Mouse (Mus musculus): ENCODE measurements around the gene Olfr1420. TPM values are rescaled to one million over a fixed set of nuclear protein-coding genes. Genes with fewer than 3 reads are reported as not detected.

Gene Olfr1420
- not detected in 2 replicates for polyA plus RNA-seq (2014; fragmentation: Nextera tagmentation; extraction: Ambion mirVana)

DNA sequence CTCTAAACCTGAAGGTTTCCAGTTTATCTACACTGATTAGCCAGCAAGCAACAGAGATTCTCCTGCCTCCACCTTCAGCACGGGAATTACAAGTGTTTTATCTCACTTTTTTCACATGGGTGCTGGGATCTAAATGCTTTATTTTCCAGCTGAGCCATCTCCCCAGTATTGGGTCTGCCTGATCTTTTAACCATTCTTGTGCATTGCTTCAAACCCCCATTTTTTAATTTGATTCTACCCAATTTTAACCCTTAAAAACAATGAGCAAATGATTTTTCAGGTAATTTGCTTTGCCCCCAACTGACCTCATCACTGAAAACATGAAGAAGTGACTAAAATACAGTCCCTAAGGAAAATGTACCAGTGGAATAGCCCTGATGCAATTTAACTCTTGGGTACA lies at the start of gene Olfr1420:
Gene Olfr1420 (plus strand): TSS at position 301 of the 400 bp plus-strand sequence.
- H3K4me3 ChIP-seq (ENCODE audit: low read depth, low read length), result no peak within 1 kb of the TSS
- WGBS, result 51% methylated on average over 1 of the region's 1 CpGs
- no peaks in the 10 kb centered on the region for H3K36me3 ChIP-seq (ENCODE audit: control insufficient read depth, insufficient read depth, low read length)
- ATAC-seq (replicated peaks; ENCODE audit: low FRiP score) (no peak), DNase-seq (ENCODE audit: low spot score) (no peak)
- no peak within 1 kb of the TSS for H3K9ac ChIP-seq (ENCODE audit: low read length)
- no peaks in the 10 kb centered on the region for H3K27me3 ChIP-seq (ENCODE audit: control insufficient read depth, insufficient read depth, low read length)
- H3K9me3 ChIP-seq (ENCODE audit: control insufficient read depth, low read length), result no peaks in the 10 kb centered on the region
- no peak within 1 kb of the TSS for H3K4me2 ChIP-seq (ENCODE audit: low read depth, low read length, severe bottlenecking)
- H3K27ac ChIP-seq (ENCODE audit: low read depth, low read length), result no peak within 1 kb of the TSS
- no peaks in the 10 kb centered on the region for H3K4me1 ChIP-seq (replicated peaks; ENCODE audit: control insufficient read depth, insufficient read depth, low read length)

DNA sequence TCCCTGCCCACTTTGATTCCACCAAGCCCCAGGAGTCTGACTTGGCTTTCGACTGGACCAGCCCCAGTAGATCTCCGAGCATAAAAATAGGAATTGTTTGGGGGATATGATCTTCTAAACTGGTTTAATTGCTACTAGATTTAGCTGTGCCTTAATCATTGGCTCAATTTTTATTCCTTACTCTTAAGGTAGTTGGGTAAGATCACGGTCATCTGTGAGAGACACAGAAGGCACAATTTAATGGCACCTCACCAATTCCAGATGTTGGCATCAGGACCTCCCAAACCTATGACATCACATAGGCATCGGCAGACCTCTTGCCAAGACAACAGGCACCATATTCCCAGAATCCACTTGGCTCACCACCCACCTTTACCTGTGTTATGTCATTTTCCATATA lies 47.2 kb upstream of the Olfr1420 start, which contains the start of gene Olfr1417:
Gene Olfr1417 (minus strand): TSS at position 101 of the 400 bp plus-strand sequence.
- H3K4me3 ChIP-seq (ENCODE audit: low read depth, low read length), result no peak within 1 kb of the TSS
- 87% methylated on average over 4 of the region's 4 CpGs for WGBS
- no peaks in the 10 kb centered on the region for H3K9me3 ChIP-seq (ENCODE audit: control insufficient read depth, low read length)
- no peaks in the 10 kb centered on the region for H3K27me3 ChIP-seq (ENCODE audit: control insufficient read depth, insufficient read depth, low read length)
- no peaks in the 10 kb centered on the region for H3K36me3 ChIP-seq (ENCODE audit: control insufficient read depth, insufficient read depth, low read length)
- H3K27ac ChIP-seq (ENCODE audit: low read depth, low read length), result no peak within 1 kb of the TSS
- H3K4me1 ChIP-seq (replicated peaks; ENCODE audit: control insufficient read depth, insufficient read depth, low read length), result no peaks in the 10 kb centered on the region
- no peak for ATAC-seq (replicated peaks; ENCODE audit: low FRiP score)
- no peak within 1 kb of the TSS for H3K9ac ChIP-seq (ENCODE audit: low read length)
- no peak for DNase-seq (ENCODE audit: low spot score)
- H3K4me2 ChIP-seq (ENCODE audit: low read depth, low read length, severe bottlenecking), result no peak within 1 kb of the TSS

DNA sequence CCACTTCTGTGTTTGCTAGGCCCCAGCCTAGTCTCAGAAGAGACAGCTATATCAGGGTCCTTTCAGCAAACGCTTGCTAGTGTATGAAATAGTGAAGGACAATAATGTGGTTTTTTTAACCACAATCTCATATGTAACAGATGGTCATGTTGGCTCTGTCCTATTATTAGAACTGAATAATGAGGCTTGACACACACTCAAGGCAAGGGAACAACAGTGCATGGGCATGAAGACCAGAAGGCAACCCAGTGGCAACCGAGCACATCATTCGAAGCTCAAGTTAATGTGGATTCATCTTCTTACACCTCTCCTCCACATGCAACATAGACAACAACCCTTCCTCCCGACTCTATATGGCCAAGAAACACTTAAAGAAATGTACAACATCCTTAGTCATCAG lies 40.0 kb upstream of the Olfr1420 start:
- Histone ChIP-seq H3K4me3 (ENCODE audit: low read depth, low read length) (no peak overlapping the region), H3K4me2 (ENCODE audit: low read depth, low read length, severe bottlenecking) (no peak overlapping the region), H3K27me3 (ENCODE audit: control insufficient read depth, insufficient read depth, low read length) (no peaks in the 10 kb centered on the region), H3K36me3 (ENCODE audit: control insufficient read depth, insufficient read depth, low read length) (no peaks in the 10 kb centered on the region), H3K4me1 (replicated peaks; ENCODE audit: control insufficient read depth, insufficient read depth, low read length) (no peaks in the 10 kb centered on the region), H3K27ac (ENCODE audit: low read depth, low read length) (no peak overlapping the region), H3K9me3 (ENCODE audit: control insufficient read depth, low read length) (no peaks in the 10 kb centered on the region), H3K9ac (ENCODE audit: low read length) (no peak overlapping the region)
- 87% methylated on average over 4 of the region's 4 CpGs for WGBS
- no peak for DNase-seq (ENCODE audit: low spot score)
- no peak for ATAC-seq (replicated peaks; ENCODE audit: low FRiP score)

DNA sequence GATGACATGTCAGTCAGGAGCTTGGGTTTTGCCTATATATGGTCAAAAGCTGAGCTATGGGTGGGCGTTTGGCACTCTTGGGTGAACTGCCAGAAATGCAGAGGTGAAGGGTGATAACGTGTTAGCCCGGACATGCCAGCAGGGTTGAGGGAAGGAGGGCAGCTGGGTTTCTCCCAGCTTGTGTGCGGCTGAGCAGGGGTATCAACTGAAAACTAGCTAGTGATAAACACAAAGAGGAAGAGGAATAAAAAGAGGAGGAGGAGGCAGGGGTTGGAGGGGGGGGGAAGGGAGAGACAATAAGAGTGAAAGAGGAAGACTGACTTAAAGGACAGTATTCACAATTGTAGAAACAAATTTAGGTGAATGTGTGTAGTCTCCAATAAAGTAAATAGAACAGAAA lies 33.7 kb upstream of the Olfr1420 start:
- H3K27me3 ChIP-seq (ENCODE audit: control insufficient read depth, insufficient read depth, low read length), result no peaks in the 10 kb centered on the region
- H3K36me3 ChIP-seq (ENCODE audit: control insufficient read depth, insufficient read depth, low read length), result no peaks in the 10 kb centered on the region
- no peak overlapping the region for H3K4me2 ChIP-seq (ENCODE audit: low read depth, low read length, severe bottlenecking)
- DNase-seq (ENCODE audit: low spot score), result no peak
- no peak overlapping the region for H3K27ac ChIP-seq (ENCODE audit: low read depth, low read length)
- no peaks in the 10 kb centered on the region for H3K9me3 ChIP-seq (ENCODE audit: control insufficient read depth, low read length)
- no peaks in the 10 kb centered on the region for H3K4me1 ChIP-seq (replicated peaks; ENCODE audit: control insufficient read depth, insufficient read depth, low read length)
- no peak overlapping the region for H3K9ac ChIP-seq (ENCODE audit: low read length)
- H3K4me3 ChIP-seq (ENCODE audit: low read depth, low read length), result no peak overlapping the region
- no peak for ATAC-seq (replicated peaks; ENCODE audit: low FRiP score)
- 72% methylated on average over 4 of the region's 4 CpGs for WGBS

DNA sequence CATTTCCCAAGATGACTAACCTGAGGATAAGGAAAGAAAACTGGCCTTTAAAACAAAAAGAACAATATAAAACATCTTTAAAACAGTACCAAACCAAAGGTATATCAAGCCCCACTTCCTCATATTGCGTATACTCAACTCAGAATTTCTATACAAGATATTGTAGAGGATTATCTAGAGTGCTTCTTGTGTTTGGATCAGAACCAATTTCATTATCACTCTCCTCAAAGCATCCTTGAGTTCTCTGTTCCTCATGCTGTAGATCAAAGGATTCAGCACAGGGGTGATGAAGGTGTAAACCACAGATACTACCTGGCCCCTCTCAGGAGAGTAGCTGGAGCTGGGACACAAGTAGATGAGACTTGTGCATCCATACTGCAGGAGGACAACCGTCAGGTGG lies 31.5 kb upstream of the Olfr1420 start:
- 81% methylated on average over 2 of the region's 2 CpGs for WGBS
- ATAC-seq (replicated peaks; ENCODE audit: low FRiP score), result no peak
- no peak overlapping the region for H3K27ac ChIP-seq (ENCODE audit: low read depth, low read length)

DNA sequence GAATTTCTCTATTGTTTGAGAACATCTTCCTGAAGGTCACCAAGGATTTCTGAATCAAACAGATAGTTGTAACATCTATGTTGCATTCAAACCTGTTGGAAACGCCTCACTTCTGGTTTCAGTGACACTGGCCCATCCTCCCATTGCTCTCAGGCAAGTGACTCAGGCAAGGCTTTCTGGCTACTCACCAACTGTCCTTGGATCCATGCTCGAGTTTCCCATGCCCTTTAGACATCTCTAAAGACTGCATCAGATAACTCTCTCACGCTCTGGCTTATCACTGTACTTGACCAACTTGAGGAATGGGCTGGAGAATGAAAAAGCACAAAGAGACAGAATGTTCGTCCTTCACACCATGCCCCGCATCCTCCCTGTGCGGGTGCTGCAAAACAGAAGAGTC lies 29.9 kb upstream of the Olfr1420 start:
- H3K27ac ChIP-seq (ENCODE audit: low read depth, low read length), result no peak overlapping the region
- 81% methylated on average over 6 of the region's 6 CpGs for WGBS
- DNase-seq (ENCODE audit: low spot score) (no peak), ATAC-seq (replicated peaks; ENCODE audit: low FRiP score) (no peak)
- no peaks in the 10 kb centered on the region for H3K9me3 ChIP-seq (ENCODE audit: control insufficient read depth, low read length)
- no peaks in the 10 kb centered on the region for H3K4me1 ChIP-seq (replicated peaks; ENCODE audit: control insufficient read depth, insufficient read depth, low read length)
- H3K4me3 ChIP-seq (ENCODE audit: low read depth, low read length), result no peak overlapping the region
- H3K36me3 ChIP-seq (ENCODE audit: control insufficient read depth, insufficient read depth, low read length), result no peaks in the 10 kb centered on the region
- H3K4me2 ChIP-seq (ENCODE audit: low read depth, low read length, severe bottlenecking), result no peak overlapping the region
- no peak overlapping the region for H3K9ac ChIP-seq (ENCODE audit: low read length)
- H3K27me3 ChIP-seq (ENCODE audit: control insufficient read depth, insufficient read depth, low read length), result no peaks in the 10 kb centered on the region

More for the DNA sequence above, 31.5 kb upstream of the Olfr1420 start:
- no peaks in the 10 kb centered on the region for H3K4me1 ChIP-seq (replicated peaks; ENCODE audit: control insufficient read depth, insufficient read depth, low read length)
- no peak overlapping the region for H3K4me3 ChIP-seq (ENCODE audit: low read depth, low read length)
- H3K27me3 ChIP-seq (ENCODE audit: control insufficient read depth, insufficient read depth, low read length), result no peaks in the 10 kb centered on the region
- no peaks in the 10 kb centered on the region for H3K9me3 ChIP-seq (ENCODE audit: control insufficient read depth, low read length)
- H3K36me3 ChIP-seq (ENCODE audit: control insufficient read depth, insufficient read depth, low read length), result no peaks in the 10 kb centered on the region
- H3K4me2 ChIP-seq (ENCODE audit: low read depth, low read length, severe bottlenecking), result no peak overlapping the region
- DNase-seq (ENCODE audit: low spot score), result no peak
- no peak overlapping the region for H3K9ac ChIP-seq (ENCODE audit: low read length)

DNA sequence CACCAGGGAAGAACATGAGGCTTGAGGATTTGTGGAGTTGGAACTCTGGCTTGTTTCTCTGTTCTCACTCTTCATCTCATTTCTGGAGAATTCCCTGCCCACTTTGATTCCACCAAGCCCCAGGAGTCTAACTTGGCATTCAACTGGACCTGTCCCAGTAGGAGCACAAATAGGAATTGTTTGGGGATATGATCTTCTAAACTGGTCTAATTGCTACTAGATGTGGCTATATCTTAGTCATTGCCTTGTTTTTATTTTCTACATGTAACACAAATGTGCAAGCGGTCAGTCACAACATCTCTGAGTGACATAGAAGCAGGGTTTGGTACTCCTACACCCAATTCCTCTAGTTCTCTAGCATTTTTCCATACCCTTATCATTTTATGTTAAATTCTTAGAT lies 25.4 kb upstream of the Olfr1420 start, which contains the start of gene Olfr1418:
Gene Olfr1418 (minus strand): TSS at position 101 of the 400 bp plus-strand sequence.
- H3K9ac ChIP-seq (ENCODE audit: low read length), result no peak within 1 kb of the TSS
- H3K4me1 ChIP-seq (replicated peaks; ENCODE audit: control insufficient read depth, insufficient read depth, low read length), result no peaks in the 10 kb centered on the region
- no peaks in the 10 kb centered on the region for H3K36me3 ChIP-seq (ENCODE audit: control insufficient read depth, insufficient read depth, low read length)
- H3K27me3 ChIP-seq (ENCODE audit: control insufficient read depth, insufficient read depth, low read length), result no peaks in the 10 kb centered on the region
- ATAC-seq (replicated peaks; ENCODE audit: low FRiP score), result no peak
- no peak within 1 kb of the TSS for H3K27ac ChIP-seq (ENCODE audit: low read depth, low read length)
- H3K9me3 ChIP-seq (ENCODE audit: control insufficient read depth, low read length), result no peaks in the 10 kb centered on the region; the same call in 1 of the 2 replicates
- H3K4me2 ChIP-seq (ENCODE audit: low read depth, low read length, severe bottlenecking), result no peak within 1 kb of the TSS
- H3K4me3 ChIP-seq (ENCODE audit: low read depth, low read length), result no peak within 1 kb of the TSS
- WGBS, result 100% methylated on average over 1 of the region's 1 CpGs
- no peak for DNase-seq (ENCODE audit: low spot score)

DNA sequence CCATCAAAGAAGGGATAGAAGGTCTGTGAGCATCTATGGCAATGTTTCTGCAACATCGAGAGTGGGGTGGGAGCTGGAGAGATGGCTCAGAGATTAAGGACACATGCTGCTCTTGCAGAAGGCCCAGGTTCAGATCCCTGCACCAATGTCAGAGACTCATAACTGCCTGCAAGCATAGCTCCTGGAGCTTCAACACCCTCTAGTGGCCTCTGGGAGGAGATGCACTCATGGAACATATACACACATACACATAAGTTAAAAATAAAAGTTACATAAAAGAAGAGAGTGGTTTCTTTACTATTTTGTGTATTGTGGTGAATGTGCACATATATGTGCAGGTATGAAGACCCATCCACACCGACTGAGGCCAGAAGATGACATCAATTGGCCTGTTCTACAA lies 18.5 kb upstream of the Olfr1420 start:
- no peak for DNase-seq (ENCODE audit: low spot score)
- ATAC-seq (replicated peaks; ENCODE audit: low FRiP score), result no peak
- Histone ChIP-seq H3K27ac (ENCODE audit: low read depth, low read length) (no peak overlapping the region), H3K4me2 (ENCODE audit: low read depth, low read length, severe bottlenecking) (no peak overlapping the region), H3K9ac (ENCODE audit: low read length) (no peak overlapping the region), H3K27me3 (ENCODE audit: control insufficient read depth, insufficient read depth, low read length) (no peaks in the 10 kb centered on the region), H3K4me3 (ENCODE audit: low read depth, low read length) (no peak overlapping the region), H3K9me3 (ENCODE audit: control insufficient read depth, low read length) (no peaks in the 10 kb centered on the region; the same call in 1 of the 2 replicates), H3K4me1 (replicated peaks; ENCODE audit: control insufficient read depth, insufficient read depth, low read length) (no peaks in the 10 kb centered on the region), H3K36me3 (ENCODE audit: control insufficient read depth, insufficient read depth, low read length) (no peaks in the 10 kb centered on the region)
- WGBS, result 77% methylated on average over 2 of the region's 2 CpGs

DNA sequence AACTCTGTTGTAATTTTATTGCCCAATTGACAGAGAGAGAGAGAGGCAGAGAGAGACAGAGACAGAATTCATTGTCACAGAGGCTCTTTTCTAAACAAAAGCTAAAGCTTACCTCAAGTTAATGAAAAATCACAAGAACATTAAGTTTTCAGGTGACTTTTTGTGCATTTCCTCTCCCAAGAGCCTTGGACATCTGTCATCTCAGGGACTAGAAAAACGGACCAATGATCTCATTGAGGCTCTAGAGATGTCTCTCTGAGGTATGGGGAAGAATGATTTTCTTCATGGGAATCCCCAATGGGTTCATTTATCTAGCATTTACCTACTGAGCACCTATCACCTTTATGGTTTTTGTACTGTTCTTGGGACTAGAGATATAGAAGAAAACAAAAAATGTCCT lies 11.4 kb upstream of the Olfr1420 start, which contains the start of gene Olfr1419:
Gene Olfr1419 (minus strand): TSS at position 101 of the 400 bp plus-strand sequence.
- 47% methylated on average over 1 of the region's 1 CpGs for WGBS
- Histone ChIP-seq H3K36me3 (ENCODE audit: control insufficient read depth, insufficient read depth, low read length) (no peaks in the 10 kb centered on the region), H3K4me3 (ENCODE audit: low read depth, low read length) (no peak within 1 kb of the TSS)

More for the DNA sequence above, 11.4 kb upstream of the Olfr1420 start, which contains the start of gene Olfr1419:
- no peaks in the 10 kb centered on the region for H3K4me1 ChIP-seq (replicated peaks; ENCODE audit: control insufficient read depth, insufficient read depth, low read length)
- H3K27ac ChIP-seq (ENCODE audit: low read depth, low read length), result no peak within 1 kb of the TSS
- H3K4me2 ChIP-seq (ENCODE audit: low read depth, low read length, severe bottlenecking), result no peak within 1 kb of the TSS
- H3K27me3 ChIP-seq (ENCODE audit: control insufficient read depth, insufficient read depth, low read length), result no peaks in the 10 kb centered on the region
- no peaks in the 10 kb centered on the region for H3K9me3 ChIP-seq (ENCODE audit: control insufficient read depth, low read length)
- no peak for ATAC-seq (replicated peaks; ENCODE audit: low FRiP score)
- H3K9ac ChIP-seq (ENCODE audit: low read length), result no peak within 1 kb of the TSS
- DNase-seq (ENCODE audit: low spot score), result no peak
